Mouse (Mus musculus): ENCODE results near the gene Rec8. TPM values are rescaled to one million over a fixed set of nuclear protein-coding genes. Genes with fewer than 3 reads are reported as not detected.

Rec8 gene
- total RNA-seq, 2 experiments from 2014 or later: 0.54 TPM; not detected in 1

GRCm38 (mm10) chr14:55592226-55592625 is 25.6 kb upstream of the Rec8 start:
- no peak for DNase-seq

GRCm38 (mm10) chr14:55596036-55596690 is 21.7 kb upstream of the Rec8 start:
- DNase-seq: no peak

DNA sequence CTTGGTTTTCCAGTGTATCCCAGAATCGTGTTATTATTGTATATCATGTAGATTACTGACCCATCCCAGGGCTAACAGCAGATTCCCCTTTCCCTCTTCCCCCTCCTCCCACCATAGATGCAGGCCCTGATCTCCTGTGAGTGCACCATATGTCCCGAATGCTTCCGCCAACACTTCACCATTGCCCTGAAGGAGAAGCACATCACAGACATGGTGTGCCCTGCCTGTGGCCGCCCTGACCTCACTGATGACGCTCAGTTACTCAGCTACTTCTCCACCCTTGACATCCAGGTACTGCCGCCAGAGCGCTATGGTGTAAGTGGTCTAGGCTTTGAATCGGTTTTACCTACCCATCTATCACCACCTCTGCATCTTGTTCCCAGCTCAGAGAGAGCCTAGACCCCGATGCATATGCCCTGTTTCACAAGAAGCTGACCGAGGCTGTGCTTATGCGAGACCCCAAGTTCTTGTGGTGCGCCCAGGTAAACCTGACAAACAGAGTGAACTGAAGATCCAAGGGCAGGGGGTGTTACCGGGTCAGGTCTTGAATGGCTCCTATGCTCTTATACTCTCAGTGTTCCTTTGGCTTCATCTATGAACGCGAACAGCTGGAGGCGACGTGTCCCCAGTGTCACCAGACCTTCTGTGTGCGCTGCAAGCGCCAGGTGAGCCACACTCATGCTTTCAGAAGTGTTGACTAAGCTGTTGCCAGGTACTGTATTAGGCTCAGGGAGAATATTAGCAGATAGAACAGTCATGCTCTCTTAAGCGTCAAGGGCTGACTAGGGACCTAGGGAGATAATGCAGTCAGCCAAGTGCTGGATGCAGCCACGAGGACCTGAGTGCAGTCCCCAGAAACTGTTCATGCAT is 19.1 kb upstream of the Rec8 start:
- no peak for DNase-seq

DNA sequence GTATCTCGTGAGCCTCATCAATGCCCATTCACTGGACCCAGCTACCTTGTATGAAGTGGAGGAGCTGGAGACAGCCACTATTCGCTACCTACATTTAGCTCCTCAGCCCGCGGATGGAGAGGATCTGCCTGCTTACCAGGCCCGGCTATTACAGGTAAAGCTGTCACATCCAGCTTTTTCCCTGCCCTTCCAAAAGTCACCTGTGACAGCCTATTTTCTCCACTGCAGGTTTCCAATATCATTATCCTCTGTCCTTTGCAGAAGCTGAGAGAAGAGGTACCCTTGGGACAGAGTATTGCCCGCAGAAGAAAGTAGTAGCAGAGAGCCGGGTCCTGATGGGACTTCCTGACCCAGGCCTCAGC is 14.6 kb upstream of the Rec8 start, which contains the start of gene Irf9:
Gene Irf9, plus strand, starts transcription at position 301 of the 362 bp plus-strand sequence.
- DNase-seq: no peak

DNA sequence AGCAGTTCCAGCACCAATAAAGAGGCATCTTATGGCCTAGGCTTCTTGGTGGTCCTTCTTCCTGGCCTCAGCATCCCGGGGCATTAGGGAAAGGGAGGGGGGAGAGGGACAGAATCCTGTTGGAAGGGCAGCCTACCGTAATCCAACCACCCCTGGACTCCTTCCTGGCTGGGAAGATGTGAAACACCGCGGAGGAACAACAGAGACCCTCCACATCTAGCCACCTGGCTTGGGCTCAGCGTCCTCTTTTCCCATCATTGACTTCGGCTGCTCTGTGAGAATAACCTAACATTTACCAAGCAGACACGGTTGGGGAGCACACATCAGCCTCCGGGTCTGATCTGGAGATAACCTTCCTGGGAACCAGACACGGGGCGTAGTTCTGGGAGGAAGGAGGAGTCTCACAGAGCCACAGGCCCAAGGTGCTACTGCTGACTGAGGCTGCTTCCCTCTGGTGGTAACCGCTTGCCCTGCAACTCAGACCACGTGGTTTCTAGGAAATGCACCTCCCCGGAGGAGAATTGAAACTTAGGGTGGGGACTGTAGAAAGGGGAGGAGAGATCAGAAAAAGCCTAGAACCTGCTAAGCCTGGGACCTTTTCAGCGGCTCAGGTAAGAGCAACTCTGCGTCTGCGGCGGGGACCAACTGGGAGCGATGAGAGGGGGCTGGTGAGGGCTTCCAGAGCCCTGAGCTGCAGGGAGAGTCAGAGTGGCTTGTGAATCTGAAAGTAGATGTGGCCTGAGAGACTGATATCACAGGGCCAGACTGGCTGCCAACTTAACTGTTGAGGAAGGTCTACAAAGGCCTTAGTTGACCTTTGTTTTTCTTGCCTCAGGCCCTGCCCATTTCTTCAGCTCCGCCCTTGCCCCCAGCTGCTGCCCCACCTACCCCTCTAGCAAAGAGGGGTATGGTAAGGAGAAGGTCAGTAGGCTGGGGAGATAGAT is 13.9 kb upstream of the Rec8 start:
- peak; percentile 87 for DNase-seq

DNA sequence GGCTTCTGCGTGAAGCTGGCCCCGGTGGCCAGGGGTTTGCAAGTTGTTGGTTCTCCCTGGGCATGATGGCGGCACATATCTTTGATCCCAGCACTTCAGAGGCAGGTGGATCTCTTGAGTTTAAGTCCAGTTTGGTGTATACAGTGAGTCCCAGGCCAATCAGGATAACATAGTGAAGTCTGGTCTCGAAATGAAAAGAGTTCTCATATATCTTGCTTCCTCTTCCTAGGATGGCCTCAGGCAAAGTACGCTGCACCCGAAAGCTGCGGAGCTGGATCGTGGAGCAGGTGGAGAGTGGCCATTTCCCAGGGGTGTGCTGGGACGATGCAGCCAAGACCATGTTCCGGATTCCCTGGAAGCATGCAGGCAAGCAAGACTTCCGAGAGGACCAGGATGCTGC is 13.0 kb upstream of the Rec8 start:
- no peak for DNase-seq

DNA sequence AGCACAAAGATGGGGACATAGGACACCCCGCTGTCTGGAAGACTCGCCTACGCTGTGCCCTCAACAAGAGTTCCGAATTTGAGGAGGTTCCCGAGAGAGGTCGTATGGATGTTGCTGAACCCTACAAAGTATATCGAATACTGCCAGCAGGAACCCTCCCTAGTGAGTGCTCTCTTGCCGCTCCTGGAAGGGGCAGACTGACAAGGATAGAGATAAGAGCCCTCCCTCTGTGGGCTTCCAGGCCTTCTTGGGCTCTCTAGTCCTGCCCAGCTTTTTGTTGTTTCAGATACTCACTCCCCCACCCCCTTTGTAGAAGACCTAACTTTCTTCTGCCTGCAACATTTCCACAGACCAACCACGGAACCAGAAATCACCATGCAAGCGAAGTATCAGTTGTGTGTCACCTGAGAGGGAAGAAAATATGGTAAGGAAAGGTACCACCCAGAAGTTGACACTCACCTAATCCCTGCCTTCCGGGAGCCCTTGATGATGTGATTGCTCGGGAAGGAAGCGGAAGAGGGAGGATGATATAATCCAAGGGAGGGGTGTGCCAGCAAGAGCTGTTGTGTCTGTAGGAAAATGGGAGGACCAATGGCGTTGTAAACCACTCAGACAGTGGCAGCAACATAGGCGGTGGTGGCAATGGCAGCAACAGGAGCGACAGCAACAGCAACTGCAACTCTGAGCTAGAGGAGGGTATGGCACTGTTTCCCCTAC is 11.9 kb upstream of the Rec8 start:
- DNase-seq: no peak

GRCm38 (mm10) chr14:55608339-55608738 is 9.5 kb upstream of the Rec8 start:
- DNase-seq: no peak

- DNase-seq: no peak
These were observed 4.5 kb upstream of the Rec8 start for GRCm38 (mm10) chr14:55613346-55613745.

DNA sequence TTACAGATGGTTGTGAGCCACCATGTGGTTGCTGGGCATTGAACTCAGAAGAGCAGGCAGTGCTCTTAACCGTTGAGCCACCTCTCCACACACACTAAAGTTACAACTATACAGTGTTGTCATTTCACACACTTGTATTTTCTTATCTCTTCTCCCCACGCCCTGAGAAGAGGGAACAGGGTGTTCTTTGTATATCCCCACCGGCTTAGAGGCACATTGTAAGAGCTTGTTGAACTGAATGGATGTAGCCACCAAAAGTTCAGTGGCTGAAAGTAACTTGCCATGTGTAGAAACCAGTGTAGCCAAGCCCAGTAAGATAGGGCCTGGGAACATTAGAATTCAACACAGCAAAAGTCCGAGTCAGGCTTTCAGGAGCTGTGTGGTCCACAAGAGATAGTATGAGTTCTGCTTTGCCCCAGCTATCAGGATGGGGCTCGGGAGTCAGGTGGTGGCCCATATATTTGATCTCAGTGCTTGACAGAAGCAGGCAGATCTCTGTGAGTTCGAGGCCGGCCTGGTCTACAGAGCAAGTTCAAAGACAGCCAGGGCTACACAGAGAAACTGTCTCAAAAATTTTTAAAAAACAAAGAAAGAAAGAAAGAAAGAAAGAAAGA is 3.2 kb upstream of the Rec8 start:
- no peak for DNase-seq

- DNase-seq: no peak
These were observed 2.0 kb upstream of the Rec8 start for GRCm38 (mm10) chr14:55615876-55616275.

GRCm38 (mm10) chr14:55616844-55617243 is 993 bp upstream of the Rec8 start:
- no peak for DNase-seq

DNA sequence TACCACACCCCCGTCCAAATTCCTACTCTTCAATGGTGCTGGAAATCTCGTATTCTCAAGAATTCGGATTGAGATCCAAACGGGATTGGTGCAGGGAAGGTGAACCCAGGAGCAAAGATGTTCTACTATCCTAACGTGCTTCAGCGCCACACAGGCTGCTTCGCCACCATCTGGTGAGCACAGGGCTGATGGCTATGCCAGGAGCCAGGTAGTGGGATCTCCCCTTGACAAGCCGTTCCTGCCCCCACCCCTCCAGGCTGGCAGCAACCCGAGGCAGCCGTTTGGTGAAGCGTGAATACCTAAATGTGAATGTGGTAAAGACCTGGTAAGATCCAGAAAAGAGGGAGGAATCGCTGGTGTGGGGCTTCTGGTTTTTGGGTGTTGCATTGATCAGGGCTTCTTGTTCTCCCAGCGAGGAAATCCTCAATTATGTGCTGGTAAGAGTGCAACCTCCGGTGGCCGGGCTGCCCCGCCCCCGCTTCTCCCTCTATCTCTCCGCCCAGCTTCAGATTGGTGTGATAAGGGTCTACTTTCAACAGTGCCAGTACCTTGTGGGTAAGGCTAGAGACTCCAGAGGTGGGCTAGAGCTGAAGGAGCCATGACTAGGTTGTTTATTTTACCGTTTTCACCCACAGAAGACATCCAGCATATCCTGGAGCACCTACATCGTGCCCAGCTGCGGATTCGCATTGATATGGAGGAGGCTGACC is 804 bp downstream of the Rec8 start:
- no peak for DNase-seq

GRCm38 (mm10) chr14:55628077-55628827 is 10.4 kb downstream of the Rec8 start:
- no peak for DNase-seq

GRCm38 (mm10) chr14:55629312-55629711 is 11.5 kb downstream of the Rec8 start:
- no peak for DNase-seq

- peak; percentile 37 for DNase-seq
These were observed 17.2 kb downstream of the Rec8 start for GRCm38 (mm10) chr14:55634874-55635522.

- DNase-seq: peak; percentile 87
These were observed 17.7 kb downstream of the Rec8 start, which contains the start of gene Ipo4 for GRCm38 (mm10) chr14:55635523-55636007. TSS of gene Ipo4 (minus strand) at chr14:55635957.

DNA sequence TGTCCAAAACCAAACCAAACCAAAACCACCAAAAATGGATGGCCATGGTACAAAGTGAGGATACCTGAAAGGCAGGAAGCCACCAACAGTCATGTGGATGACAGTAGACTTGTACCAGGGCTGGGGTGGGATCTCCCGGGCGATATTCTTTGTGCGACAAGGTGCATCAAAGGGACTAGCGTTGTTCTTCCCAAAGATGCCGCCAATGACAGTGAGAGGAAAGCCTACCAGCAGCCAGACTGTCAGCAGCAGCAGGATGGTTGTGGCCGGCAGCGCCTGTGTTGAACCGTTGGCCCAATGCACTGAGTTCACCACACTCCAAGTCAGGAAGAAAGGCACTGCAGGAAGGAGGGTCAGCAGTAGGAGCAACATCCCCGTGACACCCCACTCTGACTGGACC is 20.0 kb downstream of the Rec8 start, which contains the start of gene Gm49378:
Gene Gm49378, minus strand, starts transcription at position 101 of the 400 bp plus-strand sequence.
- no peak for DNase-seq

GRCm38 (mm10) chr14:55640816-55641215 is 23.0 kb downstream of the Rec8 start:
- DNase-seq: no peak

Data from gastrocnemius, postnatal 25 days (tissue).